Mouse (Mus musculus) left cerebral cortex, postnatal 25 days (tissue): ENCODE data around the gene Nle1. TPM values are rescaled to one million over a fixed set of nuclear protein-coding genes. Genes with fewer than 3 reads are reported as not detected.
"Not testable (repeated sequence)": the region's sequence is repeated elsewhere in the genome, so short reads cannot be mapped to it uniquely, and the experiment has no call there.

Experiments
- DNase-seq, 2 experiments: peaks; one replicate each; pipeline ENCODE4 v3.0.0; 2022; ENCODE audit warnings: low spot score in 2 of 2, mixed read lengths in 1 of 2
- intact Hi-C: fragments of 180-260 bp; cut with DNase I; formaldehyde crosslinking; loops from one replicate; pipeline ENCODE4 v1.15.1; 2025
- total RNA-seq, 2 experiments: library from RNA; stranded (reverse); gene quantifications; 2 replicates each; pipeline ENCODE4 v1.2.3; 2021

The Nle1 gene
- 10 to 100 TPM; 32.3 to 32.8 TPM for total RNA-seq

- intact Hi-C loops = loop anchor here (1.0 kb wide), 1 partner anchor 37 kb away; the partner anchor contains the start of gene Rffl
- peak; percentile 90 to 91 for DNase-seq
These were observed at the start of gene Nle1 for GRCm38 (mm10) chr11:82907651-82908607. TSS of gene Nle1 (minus strand) at chr11:82908411.

- intact Hi-C loops = no loop called here
- no peak for DNase-seq
These were observed 48.7 kb upstream of the Nle1 start for GRCm38 (mm10) chr11:82956925-82957324.

GRCm38 (mm10) chr11:82954631-82955030, 46.4 kb upstream of the Nle1 start:
- no peak for DNase-seq
- intact Hi-C loops = no loop called here

- no peak for DNase-seq
- intact Hi-C loops = no loop called here
These were observed 44.7 kb upstream of the Nle1 start for GRCm38 (mm10) chr11:82952612-82953542.

GRCm38 (mm10) chr11:82951865-82952611, 43.8 kb upstream of the Nle1 start:
- DNase-seq = no peak
- intact Hi-C loops = no loop called here

GRCm38 (mm10) chr11:82950736-82951481, 42.7 kb upstream of the Nle1 start, which contains the start of gene Slfn5:
TSS of gene Slfn5 (plus strand) at chr11:82951349.
- intact Hi-C loops = no loop called here
- DNase-seq = no peak

GRCm38 (mm10) chr11:82949036-82949435, 40.8 kb upstream of the Nle1 start:
- DNase-seq = no peak
- intact Hi-C loops = no loop called here

- no peak for DNase-seq
- intact Hi-C loops = no loop called here
These were observed 39.2 kb upstream of the Nle1 start for GRCm38 (mm10) chr11:82947457-82947856.

- intact Hi-C loops = no loop called here
These were observed 37.4 kb upstream of the Nle1 start for GRCm38 (mm10) chr11:82945636-82946035.

GRCm38 (mm10) chr11:82943336-82943735, 35.1 kb upstream of the Nle1 start:
- DNase-seq = no peak
- intact Hi-C loops = no loop called here

More at GRCm38 (mm10) chr11:82945636-82946035, 37.4 kb upstream of the Nle1 start:
- DNase-seq = no peak

- no peak for DNase-seq
These were observed 25.0 kb upstream of the Nle1 start for GRCm38 (mm10) chr11:82933186-82933585.

GRCm38 (mm10) chr11:82931671-82932450, 23.6 kb upstream of the Nle1 start:
- not testable (repeated sequence) for DNase-seq

More at GRCm38 (mm10) chr11:82933186-82933585, 25.0 kb upstream of the Nle1 start:
- intact Hi-C loops = no loop called here

GRCm38 (mm10) chr11:82931161-82931560, 22.9 kb upstream of the Nle1 start:
- DNase-seq = not testable (repeated sequence)

More at GRCm38 (mm10) chr11:82931671-82932450, 23.6 kb upstream of the Nle1 start:
- intact Hi-C loops = not testable (repeated sequence)

GRCm38 (mm10) chr11:82930391-82930955, 22.3 kb upstream of the Nle1 start:
- DNase-seq, intact Hi-C loops: not testable (repeated sequence)

More at GRCm38 (mm10) chr11:82931161-82931560, 22.9 kb upstream of the Nle1 start:
- intact Hi-C loops = not testable (repeated sequence)

GRCm38 (mm10) chr11:82929633-82929950, 21.4 kb upstream of the Nle1 start:
- intact Hi-C loops = no loop called here
- DNase-seq = no peak

- intact Hi-C loops = no loop called here
- no peak for DNase-seq
These were observed 20.9 kb upstream of the Nle1 start for GRCm38 (mm10) chr11:82928897-82929632.

GRCm38 (mm10) chr11:82923910-82924309, 15.7 kb upstream of the Nle1 start:
- intact Hi-C loops = not testable (repeated sequence)

More at GRCm38 (mm10) chr11:82923910-82924309, 15.7 kb upstream of the Nle1 start:
- not testable (repeated sequence) for DNase-seq
